Mouse (Mus musculus) mammary gland, adult 2 months (tissue): ENCODE measurements around the gene Myocos. TPM values are rescaled to one million over a fixed set of nuclear protein-coding genes. Genes with fewer than 3 reads are reported as not detected.

Experiments
- polyA plus RNA-seq: library from polyadenylated mRNA; depleted of rRNA; stranded (reverse); fragments of >200 nt; gene quantifications from 2 replicates; pipeline ENCODE4 v1.2.3, GENCODE M21; 2012; ENCODE audit warnings: low replicate concordance; rRNA removed

Gene Myocos
- not detected in 2 replicates for polyA plus RNA-seq

GRCm38 (mm10) chr1:162658119-162658518, at the start of gene Myocos:
Gene Myocos, minus strand, starts transcription at chr1:162658219.

DNA sequence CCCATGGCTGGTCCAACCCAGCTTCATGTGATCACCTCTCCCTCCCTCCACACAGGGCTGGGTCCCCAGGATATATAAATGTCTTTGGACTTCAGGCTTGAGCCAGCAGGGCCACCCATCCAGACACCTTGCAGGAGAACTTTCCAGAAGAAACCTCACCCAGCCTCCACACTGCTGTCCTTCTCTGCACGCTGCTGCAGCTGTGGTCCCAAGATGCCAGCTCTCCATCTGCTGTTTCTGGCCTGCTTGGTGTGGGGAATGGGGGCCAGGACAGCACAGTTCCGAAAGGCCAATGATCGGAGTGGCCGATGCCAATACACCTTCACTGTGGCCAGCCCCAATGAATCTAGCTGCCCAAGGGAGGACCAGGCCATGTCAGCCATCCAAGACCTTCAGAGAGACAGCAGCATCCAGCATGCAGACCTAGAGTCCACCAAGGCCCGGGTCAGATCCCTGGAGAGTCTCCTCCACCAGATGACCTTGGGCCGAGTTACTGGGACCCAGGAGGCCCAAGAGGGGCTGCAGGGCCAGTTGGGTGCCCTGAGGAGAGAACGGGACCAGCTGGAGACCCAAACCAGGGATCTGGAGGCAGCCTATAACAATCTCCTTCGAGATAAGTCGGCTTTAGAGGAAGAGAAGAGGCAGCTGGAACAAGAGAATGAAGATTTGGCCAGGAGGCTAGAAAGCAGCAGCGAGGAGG, 18.8 kb downstream of the Myocos start, which contains the start of gene Myoc:
Myoc (plus strand) TSS at position 105 of the 700 bp plus-strand sequence.

Other genes starting within 250 kb of the Myocos start
- gene Dnm3, start 180.2 kb downstream of the Myocos start, polyA plus RNA-seq: 3.1 and 3.3 TPM in 2 replicates
- 5.7 and 6.7 TPM in 2 replicates for gene Mettl13, start 109.7 kb downstream of the Myocos start, polyA plus RNA-seq
- 11.7 and 14.7 TPM in 2 replicates for gene Vamp4, start 87.7 kb downstream of the Myocos start, polyA plus RNA-seq
- gene Myoc, start 19.1 kb downstream of the Myocos start, polyA plus RNA-seq: 4.3 and 15.5 TPM in 2 replicates
- gene Prrc2c, start 82.3 kb upstream of the Myocos start, polyA plus RNA-seq: 36.9 and 41.1 TPM in 2 replicates
- 0.41 and 0.92 TPM in 2 replicates for gene Fmo4, start 155.8 kb upstream of the Myocos start, polyA plus RNA-seq
- gene Fmo1, start 208.4 kb upstream of the Myocos start, polyA plus RNA-seq: 46.6 and 91.4 TPM in 2 replicates
- 3.1 and 11.3 TPM in 2 replicates for gene Fmo2, start 240.5 kb upstream of the Myocos start, polyA plus RNA-seq